Mouse (Mus musculus): ENCODE results near the gene Atp5g3.
"Not testable (repeated sequence)": the region's sequence is repeated elsewhere in the genome, so short reads cannot be mapped to it uniquely, and the experiment has no call there.

Atp5g3 gene

GRCm38 (mm10) chr2:73896919-73897318, 14.2 kb downstream of the Atp5g3 start:
- not testable (repeated sequence) for DNase-seq (ENCODE audit: low read depth, low spot score)

GRCm38 (mm10) chr2:73893473-73894270, 17.5 kb downstream of the Atp5g3 start:
- peak; percentile 49 for DNase-seq (ENCODE audit: low read depth, low spot score)

GRCm38 (mm10) chr2:73892464-73893296, 18.4 kb downstream of the Atp5g3 start, which contains the start of gene Atf2:
TSS of gene Atf2 (minus strand) at chr2:73892639.
- DNase-seq (ENCODE audit: low read depth, low spot score), result peak; percentile 100

GRCm38 (mm10) chr2:73891701-73892463, 19.2 kb downstream of the Atp5g3 start:
- DNase-seq (ENCODE audit: low read depth, low spot score), result no peak

- no peak for DNase-seq (ENCODE audit: low read depth, low spot score)
These were observed 25.1 kb downstream of the Atp5g3 start for GRCm38 (mm10) chr2:73885997-73886396.

- DNase-seq (ENCODE audit: low read depth, low spot score), result peak; percentile 53
These were observed 33.2 kb downstream of the Atp5g3 start for GRCm38 (mm10) chr2:73877891-73878290.

GRCm38 (mm10) chr2:73867764-73868487, 43.2 kb downstream of the Atp5g3 start:
- peak; percentile 15 for DNase-seq (ENCODE audit: low read depth, low spot score)

GRCm38 (mm10) chr2:73860046-73860624, 51.0 kb downstream of the Atp5g3 start:
- peak; percentile 57 for DNase-seq (ENCODE audit: low read depth, low spot score)

All from brain, adult 2 months (tissue).